Mouse (Mus musculus) G1E (cell line): ENCODE results near the gene Uts2r. TPM values are rescaled to one million over a fixed set of nuclear protein-coding genes. Genes with fewer than 3 reads are reported as not detected.

ENCODE experiments used
- ATAC-seq: 2 replicates; pipeline ENCODE4 v1.8.0; 2016; ENCODE audit warnings: mild to moderate bottlenecking; ENCODE audit not compliant: insufficient number of reproducible peaks, poor library complexity, low FRiP score, severe bottlenecking; ENCODE audit errors: extremely low read depth
- DNase-seq: peaks from one replicate; pipeline ENCODE4 v3.0.0; 2012; ENCODE audit warnings: low spot score
- H3K27me3 ChIP-seq: 2 replicates; pipeline ENCODE4 v1.6.1; 2012; ENCODE audit warnings: mild to moderate bottlenecking, low read length, inconsistent platforms; ENCODE audit not compliant: insufficient read depth
- H3K36me3 ChIP-seq: replicated peaks from 2 replicates; pipeline ENCODE3; 2012; ENCODE audit warnings: mild to moderate bottlenecking, inconsistent platforms
- H3K4me1 ChIP-seq: 2 replicates; pipeline ENCODE4 v1.6.1; 2012; ENCODE audit warnings: low read depth, low read length, inconsistent platforms, mixed read lengths; ENCODE audit not compliant: insufficient read depth
- H3K4me3 ChIP-seq: 2 replicates; pipeline ENCODE4 v1.5.1; 2012; ENCODE audit warnings: low read depth, mild to moderate bottlenecking, inconsistent platforms, low read length, moderate library complexity, mixed read lengths
- H3K9me3 ChIP-seq: replicated peaks from 2 replicates; pipeline ENCODE4 v1.6.1; 2012; ENCODE audit warnings: inconsistent platforms
- CTCF ChIP-seq: IDR thresholded peaks from 2 replicates; pipeline ENCODE4 v1.5.1; 2012; ENCODE audit warnings: low read depth, low read length, inconsistent platforms, mixed read lengths
- GATA1 ChIP-seq: IDR thresholded peaks from 2 replicates; pipeline ENCODE4 v1.6.1; 2012; ENCODE audit warnings: borderline replicate concordance, low read length, inconsistent platforms, mixed read lengths
- GATA2 ChIP-seq: IDR thresholded peaks from 2 replicates; pipeline ENCODE4 v1.6.1; 2012; ENCODE audit warnings: low read depth, low read length, inconsistent platforms, borderline replicate concordance
- POLR2AphosphoS5 ChIP-seq: IDR thresholded peaks from 2 replicates; pipeline ENCODE4 v1.6.1; 2012; ENCODE audit warnings: low read depth, low read length, inconsistent platforms; ENCODE audit not compliant: insufficient replicate concordance
- TAL1 ChIP-seq: conservative IDR thresholded peaks from 2 replicates; pipeline ENCODE4 v1.6.1; 2012; ENCODE audit warnings: low read depth, low read length, inconsistent platforms, mixed read lengths
- polyA plus RNA-seq: library from polyadenylated mRNA; stranded (reverse); fragments of >175 nt; gene quantifications from 2 replicates; pipeline ENCODE4 v1.2.3, GENCODE M21; 2012
- total RNA-seq, 2 experiments: library from RNA; stranded (forward) in 1 of 2; stranded (reverse) in 1 of 2; fragments of 200-1000 nt in 1 of 2; fragments of >200 nt in 1 of 2; fragmentation: Nextera tagmentation in 1 of 2; gene quantifications; 2 replicates each; pipeline ENCODE4 v1.2.3; 2014 to 2017

The Uts2r gene
- total and polyA plus RNA-seq, 3 experiments = 0.05 TPM; not detected in 2

- no peaks in the 10 kb centered on the region; the same call in 1 of the 2 replicates for H3K27me3 ChIP-seq
- H3K36me3 ChIP-seq = peaks cover 2% of the 10 kb centered on the region
- H3K9me3 ChIP-seq = no peaks in the 10 kb centered on the region
- TF ChIP-seq CTCF (no peak), POLR2AphosphoS5 (no peak), GATA1 (no peak), TAL1 (no peak), GATA2 (no peak)
- no peak for ATAC-seq
- no peak overlapping the region for H3K4me3 ChIP-seq
- DNase-seq = no peak
- no peaks in the 10 kb centered on the region for H3K4me1 ChIP-seq
Measured at GRCm38 (mm10) chr11:121189681-121190080, 29.6 kb downstream of the Uts2r start.

GRCm38 (mm10) chr11:121192742-121193141 lies 32.7 kb downstream of the Uts2r start:
- H3K4me3 ChIP-seq = no peak overlapping the region
- ATAC-seq = no peak
- H3K4me1 ChIP-seq = no peaks in the 10 kb centered on the region

DNA sequence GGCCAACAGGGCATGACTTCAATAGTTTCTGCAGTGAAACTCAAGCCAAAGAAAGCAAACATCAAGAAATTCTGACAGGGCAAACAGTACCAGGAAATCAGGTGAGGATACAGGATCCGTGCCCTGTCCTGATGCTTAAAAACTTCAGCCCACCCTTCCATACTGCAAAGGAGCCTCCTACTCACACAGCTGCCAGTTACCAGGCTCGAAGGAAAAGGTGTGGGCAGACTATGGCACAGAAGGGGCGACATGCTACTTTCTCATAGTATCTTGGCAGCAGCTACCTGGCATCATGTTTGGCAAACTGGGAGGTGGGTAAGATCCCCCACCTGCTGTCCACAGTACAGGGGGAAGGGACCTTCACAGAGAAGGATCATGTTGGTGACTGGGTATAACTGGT lies 33.3 kb downstream of the Uts2r start:
- Histone ChIP-seq H3K4me1 (no peaks in the 10 kb centered on the region), H3K36me3 (peaks cover 9% of the 10 kb centered on the region), H3K4me3 (no peak overlapping the region), H3K9me3 (no peaks in the 10 kb centered on the region), H3K27me3 (no peaks in the 10 kb centered on the region; the same call in 1 of the 2 replicates)
- ATAC-seq (no peak), DNase-seq (no peak)
- TF ChIP-seq GATA2 = no peak
- no peak for TF ChIP-seq CTCF
- TF ChIP-seq TAL1 = no peak
- no peak for TF ChIP-seq POLR2AphosphoS5
- no peak for TF ChIP-seq GATA1

More at GRCm38 (mm10) chr11:121192742-121193141, 32.7 kb downstream of the Uts2r start:
- no peak for DNase-seq
- no peaks in the 10 kb centered on the region; the same call in 1 of the 2 replicates for H3K27me3 ChIP-seq
- H3K36me3 ChIP-seq = peaks cover 9% of the 10 kb centered on the region
- TF ChIP-seq TAL1 (no peak), POLR2AphosphoS5 (no peak), GATA2 (no peak), GATA1 (no peak), CTCF (no peak)
- no peaks in the 10 kb centered on the region for H3K9me3 ChIP-seq

DNA sequence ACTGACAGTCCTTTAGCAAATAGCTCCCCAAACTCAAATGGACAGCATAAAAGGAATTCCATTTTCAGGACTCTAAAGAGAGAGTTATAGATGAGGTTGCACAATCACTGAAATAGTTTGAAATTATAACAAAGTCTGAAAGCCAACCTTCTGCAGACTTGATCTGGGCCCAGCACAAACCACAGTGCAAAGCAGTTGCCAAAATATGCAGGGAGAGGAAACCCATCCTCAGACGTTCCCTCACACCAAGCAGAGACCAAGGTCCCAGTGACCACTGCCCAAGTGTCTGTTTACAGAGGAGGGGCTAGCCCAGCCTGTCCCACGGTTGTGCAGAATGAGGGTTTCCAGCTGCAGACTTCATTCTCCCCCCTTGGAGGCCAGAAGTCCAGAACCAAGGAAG lies 38.6 kb downstream of the Uts2r start:
- ATAC-seq = no peak

GRCm38 (mm10) chr11:121199851-121200250 lies 39.8 kb downstream of the Uts2r start:
- H3K27me3 ChIP-seq = no peaks in the 10 kb centered on the region
- H3K4me3 ChIP-seq = no peak overlapping the region
- ATAC-seq (no peak), DNase-seq (no peak)
- peaks cover 19% of the 10 kb centered on the region for H3K36me3 ChIP-seq
- no peak for TF ChIP-seq GATA2
- TF ChIP-seq POLR2AphosphoS5 = no peak
- TF ChIP-seq CTCF = no peak
- TF ChIP-seq TAL1 = no peak
- no peak for TF ChIP-seq GATA1
- no peaks in the 10 kb centered on the region for H3K9me3 ChIP-seq
- peaks cover 10% of the 10 kb centered on the region for H3K4me1 ChIP-seq

More for the DNA sequence above, 38.6 kb downstream of the Uts2r start:
- H3K4me3 ChIP-seq = no peak overlapping the region
- H3K9me3 ChIP-seq = no peaks in the 10 kb centered on the region
- H3K4me1 ChIP-seq = peaks cover 2% of the 10 kb centered on the region
- H3K27me3 ChIP-seq = no peaks in the 10 kb centered on the region
- H3K36me3 ChIP-seq = peaks cover 21% of the 10 kb centered on the region
- no peak for TF ChIP-seq TAL1
- TF ChIP-seq GATA1 = no peak
- TF ChIP-seq CTCF = no peak
- TF ChIP-seq POLR2AphosphoS5 = no peak
- no peak for TF ChIP-seq GATA2
- no peak for DNase-seq

GRCm38 (mm10) chr11:121200781-121201180 lies 40.7 kb downstream of the Uts2r start:
- Histone ChIP-seq H3K9me3 (no peaks in the 10 kb centered on the region), H3K4me3 (no peak overlapping the region), H3K27me3 (no peaks in the 10 kb centered on the region), H3K4me1 (peaks cover 14% of the 10 kb centered on the region), H3K36me3 (peaks cover 18% of the 10 kb centered on the region)
- no peak for ATAC-seq
- no peak for TF ChIP-seq POLR2AphosphoS5
- no peak for TF ChIP-seq TAL1
- no peak for TF ChIP-seq GATA2
- TF ChIP-seq CTCF = no peak
- DNase-seq = no peak
